Mouse (Mus musculus) brain, embryonic 14.5 days (tissue): ENCODE measurements around the gene Sec24d.

ENCODE experiments used
- CTCF ChIP-seq: fragments of 200-500 bp; IDR thresholded peaks from 2 replicates; pipeline ENCODE4 v1.5.1; 2012; ENCODE audit warnings: inconsistent platforms, mild to moderate bottlenecking, moderate library complexity, borderline replicate concordance; ENCODE audit not compliant: insufficient read depth, insufficient read length; ENCODE audit errors: extremely low read depth
- POLR2A ChIP-seq: fragments of 200-500 bp; IDR thresholded peaks from 2 replicates; pipeline ENCODE4 v1.6.1; 2012; ENCODE audit warnings: mild to moderate bottlenecking, inconsistent platforms, borderline replicate concordance; ENCODE audit not compliant: poor library complexity, insufficient read depth, insufficient read length, severe bottlenecking; ENCODE audit errors: extremely low read depth

DNA sequence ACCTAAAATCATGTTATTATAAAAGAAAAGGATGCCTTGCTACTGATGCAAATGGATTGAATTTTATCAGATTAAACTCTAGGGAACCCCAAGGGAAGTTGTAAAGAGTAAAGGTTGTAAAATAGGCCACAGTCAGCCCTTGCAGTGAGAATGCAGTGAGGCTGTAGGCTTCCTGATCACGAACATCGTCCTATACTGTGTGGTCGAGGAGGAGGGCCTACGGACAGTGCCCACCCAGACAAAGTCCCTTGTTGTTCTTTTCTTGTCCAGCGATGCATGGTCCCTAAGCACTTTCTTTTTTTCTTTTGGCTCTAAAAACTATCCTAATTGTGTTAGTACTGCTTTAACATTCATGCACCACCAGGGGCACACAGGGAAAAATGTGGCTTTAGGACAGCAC is 145.9 kb downstream of the Sec24d start:
- TF ChIP-seq CTCF (no peak), POLR2A (no peak)
